Mouse (Mus musculus): ENCODE results near the gene Cnot6l. TPM values are rescaled to one million over a fixed set of nuclear protein-coding genes. Genes with fewer than 3 reads are reported as not detected.
A peak's percentile ranks its signal among the peaks of the same experiment; 100 is the strongest.

Cnot6l gene
- polyA plus RNA-seq, 2 experiments = 16.5 to 25.8 TPM

DNA sequence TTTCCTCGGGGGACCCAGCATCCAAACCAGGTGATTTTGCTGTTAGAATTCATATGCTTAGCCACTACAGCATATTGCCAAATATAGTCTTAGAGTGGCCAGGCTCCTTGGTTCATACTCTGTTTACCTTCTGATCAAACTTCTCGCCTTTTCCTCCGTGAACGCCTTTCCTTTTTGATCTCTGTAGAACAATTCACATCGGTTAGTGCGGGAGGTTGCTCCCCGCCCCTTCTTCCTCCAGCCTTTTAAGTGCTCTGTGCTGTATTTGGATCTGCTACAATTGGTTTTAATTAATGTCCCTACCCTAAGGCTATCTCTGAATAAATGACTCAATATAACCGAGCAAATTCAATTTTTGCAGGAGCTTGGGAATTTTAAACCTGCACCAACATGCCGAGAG is 12.2 kb upstream of the Cnot6l start:
- Histone ChIP-seq H3K4me1 (ENCODE audit: control insufficient read depth, insufficient read depth, low read length) (0 out of 2 replicates have a peak, but pooled peaks cover 8% of the 10 kb centered on the region), H3K36me3 (ENCODE audit: control insufficient read depth, insufficient read depth, low read length) (no peaks in the 10 kb centered on the region), H3K4me3 (replicated peaks; ENCODE audit: low read length) (peak overlapping the region; percentile 21), H3K4me2 (replicated peaks; ENCODE audit: low read depth, low read length, severe bottlenecking) (peak overlapping the region; percentile 41), H3K9ac (ENCODE audit: low read depth, low read length, severe bottlenecking) (peak overlapping the region; percentile 8; the same call in 1 of the 2 replicates), H3K27ac (replicated peaks; ENCODE audit: low read depth, low read length) (no peak overlapping the region), H3K9me3 (ENCODE audit: control insufficient read depth, low read length) (no peaks in the 10 kb centered on the region), H3K27me3 (ENCODE audit: control insufficient read depth, insufficient read depth, low read length) (no peaks in the 10 kb centered on the region)
- no peak for TF ChIP-seq POLR2A (IDR thresholded peaks at IDR 0.05; ENCODE audit: borderline replicate concordance, extremely low read depth, insufficient read depth, insufficient read length)
- DNase-seq (ENCODE audit: low spot score) (peak; percentile 12), ATAC-seq (ENCODE audit: low FRiP score, low read depth) (peak; percentile 10; the same call in 1 of the 2 replicates)
- WGBS = 11% methylated on average over 9 of the region's 9 CpGs

GRCm38 (mm10) chr5:96171765-96172164 is 7.8 kb upstream of the Cnot6l start:
- no peaks in the 10 kb centered on the region for H3K27me3 ChIP-seq (ENCODE audit: control insufficient read depth, insufficient read depth, low read length)
- H3K4me1 ChIP-seq (ENCODE audit: control insufficient read depth, insufficient read depth, low read length) = 0 out of 2 replicates have a peak, but pooled peaks cover 3% of the 10 kb centered on the region
- H3K9ac ChIP-seq (ENCODE audit: low read depth, low read length, severe bottlenecking) = no peak overlapping the region
- no peak for TF ChIP-seq POLR2A (IDR thresholded peaks at IDR 0.05; ENCODE audit: borderline replicate concordance, extremely low read depth, insufficient read depth, insufficient read length)
- no peaks in the 10 kb centered on the region for H3K36me3 ChIP-seq (ENCODE audit: control insufficient read depth, insufficient read depth, low read length)
- H3K4me3 ChIP-seq (replicated peaks; ENCODE audit: low read length) = no peak overlapping the region
- H3K4me2 ChIP-seq (replicated peaks; ENCODE audit: low read depth, low read length, severe bottlenecking) = no peak overlapping the region
- ATAC-seq (ENCODE audit: low FRiP score, low read depth) = no peak
- 88% methylated on average over 4 of the region's 4 CpGs for WGBS
- H3K9me3 ChIP-seq (ENCODE audit: control insufficient read depth, low read length) = no peaks in the 10 kb centered on the region
- no peak overlapping the region for H3K27ac ChIP-seq (replicated peaks; ENCODE audit: low read depth, low read length)
- no peak for DNase-seq (ENCODE audit: low spot score)

DNA sequence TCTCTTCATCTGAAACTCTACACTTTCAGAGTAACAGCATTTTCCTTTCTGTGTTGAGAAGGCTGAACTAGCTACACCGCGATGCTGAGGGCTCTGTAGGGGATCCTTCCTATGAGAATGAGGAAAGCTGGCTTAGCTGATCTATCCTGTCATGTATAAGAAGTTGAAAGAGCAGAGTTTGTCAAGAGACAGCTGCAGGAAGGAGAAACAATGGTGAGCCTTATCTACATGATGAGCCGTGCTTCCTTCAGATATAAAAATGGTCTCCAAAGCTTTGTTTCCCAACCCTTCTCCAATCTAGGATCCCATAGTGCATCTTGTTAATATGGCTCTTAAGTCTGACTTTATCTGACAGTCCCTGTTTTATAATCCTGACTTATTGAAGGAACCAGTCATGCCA is 6.5 kb upstream of the Cnot6l start:
- Histone ChIP-seq H3K4me3 (replicated peaks; ENCODE audit: low read length) (no peak overlapping the region), H3K9me3 (ENCODE audit: control insufficient read depth, low read length) (no peaks in the 10 kb centered on the region), H3K36me3 (ENCODE audit: control insufficient read depth, insufficient read depth, low read length) (no peaks in the 10 kb centered on the region), H3K4me1 (ENCODE audit: control insufficient read depth, insufficient read depth, low read length) (no peaks in the 10 kb centered on the region), H3K27ac (replicated peaks; ENCODE audit: low read depth, low read length) (no peak overlapping the region), H3K27me3 (ENCODE audit: control insufficient read depth, insufficient read depth, low read length) (no peaks in the 10 kb centered on the region), H3K4me2 (replicated peaks; ENCODE audit: low read depth, low read length, severe bottlenecking) (no peak overlapping the region), H3K9ac (ENCODE audit: low read depth, low read length, severe bottlenecking) (no peak overlapping the region)
- no peak for ATAC-seq (ENCODE audit: low FRiP score, low read depth)
- WGBS = 83% methylated on average over 3 of the region's 3 CpGs
- DNase-seq (ENCODE audit: low spot score) = no peak
- TF ChIP-seq POLR2A (IDR thresholded peaks at IDR 0.05; ENCODE audit: borderline replicate concordance, extremely low read depth, insufficient read depth, insufficient read length) = no peak

DNA sequence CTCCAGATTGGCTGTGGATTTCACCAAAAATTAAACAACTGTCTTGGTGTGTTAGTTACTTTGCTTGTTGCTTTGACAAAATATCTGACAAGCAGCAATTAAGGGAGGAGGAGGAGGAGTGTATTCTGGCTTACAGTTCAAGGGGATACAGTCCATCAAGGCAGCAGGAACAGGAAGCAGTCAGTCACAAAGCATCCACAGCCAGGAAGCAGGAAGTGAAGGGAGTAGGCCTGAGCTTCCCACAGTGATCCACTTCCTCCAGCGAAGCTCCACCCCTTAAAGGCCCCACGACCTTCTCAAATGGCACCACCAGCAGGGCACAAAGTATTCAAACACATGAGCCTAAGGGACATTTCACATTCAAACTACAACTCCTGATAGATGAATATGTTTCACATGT is 2.8 kb upstream of the Cnot6l start:
- ATAC-seq (ENCODE audit: low FRiP score, low read depth) = no peak
- Histone ChIP-seq H3K4me1 (ENCODE audit: control insufficient read depth, insufficient read depth, low read length) (no peaks in the 10 kb centered on the region), H3K36me3 (ENCODE audit: control insufficient read depth, insufficient read depth, low read length) (no peaks in the 10 kb centered on the region), H3K9me3 (ENCODE audit: control insufficient read depth, low read length) (no peaks in the 10 kb centered on the region), H3K27me3 (ENCODE audit: control insufficient read depth, insufficient read depth, low read length) (no peaks in the 10 kb centered on the region), H3K4me3 (replicated peaks; ENCODE audit: low read length) (no peak overlapping the region), H3K27ac (replicated peaks; ENCODE audit: low read depth, low read length) (no peak overlapping the region), H3K4me2 (replicated peaks; ENCODE audit: low read depth, low read length, severe bottlenecking) (no peak overlapping the region), H3K9ac (ENCODE audit: low read depth, low read length, severe bottlenecking) (no peak overlapping the region)
- no peak for DNase-seq (ENCODE audit: low spot score)
- 93% methylated on average over 2 of the region's 2 CpGs for WGBS
- no peak for TF ChIP-seq POLR2A (IDR thresholded peaks at IDR 0.05; ENCODE audit: borderline replicate concordance, extremely low read depth, insufficient read depth, insufficient read length)

GRCm38 (mm10) chr5:96163396-96164020 is 463 bp downstream of the Cnot6l start:
- ATAC-seq (ENCODE audit: low FRiP score, low read depth) (no peak), DNase-seq (ENCODE audit: low spot score) (no peak)
- H3K4me3 ChIP-seq (replicated peaks; ENCODE audit: low read length) = peak overlapping the region; percentile 89
- 0% methylated on average over 1 of the region's 1 CpGs for WGBS
- peaks cover 7% of the 10 kb centered on the region for H3K4me1 ChIP-seq (ENCODE audit: control insufficient read depth, insufficient read depth, low read length)
- TF ChIP-seq POLR2A (IDR thresholded peaks at IDR 0.05; ENCODE audit: borderline replicate concordance, extremely low read depth, insufficient read depth, insufficient read length) = no peak
- H3K9me3 ChIP-seq (ENCODE audit: control insufficient read depth, low read length) = no peaks in the 10 kb centered on the region
- no peaks in the 10 kb centered on the region for H3K36me3 ChIP-seq (ENCODE audit: control insufficient read depth, insufficient read depth, low read length)
- H3K27me3 ChIP-seq (ENCODE audit: control insufficient read depth, insufficient read depth, low read length) = no peaks in the 10 kb centered on the region
- peak overlapping the region; percentile 97 for H3K9ac ChIP-seq (ENCODE audit: low read depth, low read length, severe bottlenecking)
- H3K27ac ChIP-seq (replicated peaks; ENCODE audit: low read depth, low read length) = peak overlapping the region; percentile 98
- H3K4me2 ChIP-seq (replicated peaks; ENCODE audit: low read depth, low read length, severe bottlenecking) = peak overlapping the region; percentile 75
